Mouse (Mus musculus) heart, embryonic 11.5 days (tissue): Measurements from ENCODE around the gene Piga. TPM values are rescaled to one million over a fixed set of nuclear protein-coding genes. Genes with fewer than 3 reads are reported as not detected.

ENCODE experiments used
- ATAC-seq: fragments of 200-750 bp; cut with Nextera tagmentation; replicated peaks from 2 replicates; pipeline ENCODE4 v1.8.0; 2017; ENCODE audit warnings: moderate library complexity; ENCODE audit not compliant: insufficient number of reproducible peaks, low FRiP score, low TSS enrichment
- H3K27ac ChIP-seq: fragments of 300-500 bp; sonication (generic); 2 replicates; pipeline ENCODE4 v1.5.1; 2014; ENCODE audit warnings: mild to moderate bottlenecking, low read depth, low read length
- H3K27me3 ChIP-seq: fragments of 300-500 bp; sonication (generic); 2 replicates; pipeline ENCODE4 v1.6.1; 2014; ENCODE audit warnings: mild to moderate bottlenecking, low read length, mixed read lengths; ENCODE audit not compliant: control insufficient read depth, insufficient read depth
- H3K36me3 ChIP-seq: fragments of 300-500 bp; sonication (generic); 2 replicates; pipeline ENCODE4 v1.6.1; 2014; ENCODE audit warnings: mild to moderate bottlenecking, low read length, moderate library complexity, mixed read lengths; ENCODE audit not compliant: control insufficient read depth, insufficient read depth
- H3K4me1 ChIP-seq: fragments of 300-500 bp; sonication (generic); 2 replicates; pipeline ENCODE4 v1.6.1; 2014; ENCODE audit warnings: low read length; ENCODE audit not compliant: control insufficient read depth, insufficient read depth
- H3K4me2 ChIP-seq: fragments of 300-500 bp; sonication (generic); 2 replicates; pipeline ENCODE4 v1.6.1; 2014; ENCODE audit warnings: mild to moderate bottlenecking, moderate library complexity
- H3K4me3 ChIP-seq: fragments of 300-500 bp; sonication (generic); 2 replicates; pipeline ENCODE4 v1.5.1; 2014; ENCODE audit warnings: low read depth, low read length
- H3K9ac ChIP-seq: fragments of 300-500 bp; sonication (generic); 2 replicates; pipeline ENCODE4 v1.6.1; 2014; ENCODE audit warnings: mild to moderate bottlenecking, low read depth, low read length, moderate library complexity
- H3K9me3 ChIP-seq: fragments of 300-500 bp; sonication (generic); replicated peaks from 2 replicates; pipeline ENCODE4 v1.6.1; 2016; ENCODE audit warnings: low read length; ENCODE audit not compliant: control insufficient read depth
- WGBS: fragments of 180-500 bp; shearing (Covaris S2); extraction: QIAGEN DNeasy Blood & Tissue Kit; methylation state at CpG from one replicate; pipeline ENCODE4 v1.1.7; 2014; ENCODE audit not compliant: insufficient replicate concordance; 5-methylcytosine and 5-hydroxymethylcytosine counted together
- polyA plus RNA-seq: library from polyadenylated mRNA; unstranded; fragments of >200 nt; fragmentation: Nextera tagmentation; extraction: Ambion mirVana; gene quantifications from 2 replicates; pipeline ENCODE4 v1.2.1, GENCODE M21; 2014

Piga gene
- polyA plus RNA-seq, 1 experiment from 2014 or later = 10.0 TPM

GRCm38 (mm10) chrX:164424821-164425220 is 5.2 kb downstream of the Piga start:
- Histone ChIP-seq H3K27ac (no peak overlapping the region), H3K27me3 (no peaks in the 10 kb centered on the region), H3K36me3 (no peaks in the 10 kb centered on the region), H3K9ac (no peak overlapping the region), H3K4me2 (no peak overlapping the region), H3K9me3 (no peaks in the 10 kb centered on the region), H3K4me1 (no peaks in the 10 kb centered on the region), H3K4me3 (no peak overlapping the region)
- ATAC-seq = no peak
- 81% methylated on average over 1 of the region's 1 CpGs for WGBS

GRCm38 (mm10) chrX:164427295-164427694 is 7.7 kb downstream of the Piga start:
- 97% methylated on average over 4 of the region's 4 CpGs for WGBS
- H3K4me3 ChIP-seq = no peak overlapping the region
- H3K27me3 ChIP-seq = no peaks in the 10 kb centered on the region
- H3K27ac ChIP-seq = no peak overlapping the region
- H3K9me3 ChIP-seq = no peaks in the 10 kb centered on the region
- no peak overlapping the region for H3K4me2 ChIP-seq
- H3K9ac ChIP-seq = no peak overlapping the region
- no peak for ATAC-seq
- H3K4me1 ChIP-seq = no peaks in the 10 kb centered on the region
- no peaks in the 10 kb centered on the region; the same call in 1 of the 2 replicates for H3K36me3 ChIP-seq

- no peak overlapping the region for H3K4me3 ChIP-seq
- H3K36me3 ChIP-seq = no peaks in the 10 kb centered on the region; the same call in 1 of the 2 replicates
- H3K27me3 ChIP-seq = no peaks in the 10 kb centered on the region
- no peak overlapping the region for H3K27ac ChIP-seq
- H3K9ac ChIP-seq = no peak overlapping the region
- WGBS = 80% methylated on average over 2 of the region's 2 CpGs
- H3K9me3 ChIP-seq = no peaks in the 10 kb centered on the region
- no peak for ATAC-seq
- no peaks in the 10 kb centered on the region for H3K4me1 ChIP-seq
- H3K4me2 ChIP-seq = no peak overlapping the region
These were observed 8.6 kb downstream of the Piga start for GRCm38 (mm10) chrX:164428224-164428623.

GRCm38 (mm10) chrX:164430621-164431020 is 11.0 kb downstream of the Piga start:
- WGBS = 89% methylated on average over 6 of the region's 6 CpGs
- Histone ChIP-seq H3K4me3 (no peak overlapping the region), H3K27ac (no peak overlapping the region), H3K9ac (no peak overlapping the region), H3K4me2 (no peak overlapping the region), H3K9me3 (no peaks in the 10 kb centered on the region), H3K36me3 (no peaks in the 10 kb centered on the region; the same call in 1 of the 2 replicates), H3K4me1 (no peaks in the 10 kb centered on the region), H3K27me3 (no peaks in the 10 kb centered on the region)
- no peak for ATAC-seq

GRCm38 (mm10) chrX:164431133-164431532 is 11.5 kb downstream of the Piga start:
- Histone ChIP-seq H3K4me1 (no peaks in the 10 kb centered on the region), H3K27me3 (no peaks in the 10 kb centered on the region), H3K36me3 (no peaks in the 10 kb centered on the region; the same call in 1 of the 2 replicates), H3K4me3 (no peak overlapping the region), H3K4me2 (no peak overlapping the region), H3K9me3 (no peaks in the 10 kb centered on the region), H3K27ac (no peak overlapping the region), H3K9ac (no peak overlapping the region)
- ATAC-seq = no peak
- 84% methylated on average over 2 of the region's 2 CpGs for WGBS

GRCm38 (mm10) chrX:164431541-164431940 is 12.0 kb downstream of the Piga start:
- H3K9me3 ChIP-seq = no peaks in the 10 kb centered on the region
- H3K9ac ChIP-seq = no peak overlapping the region
- H3K4me2 ChIP-seq = no peak overlapping the region
- no peaks in the 10 kb centered on the region; the same call in 1 of the 2 replicates for H3K36me3 ChIP-seq
- H3K4me3 ChIP-seq = no peak overlapping the region
- H3K4me1 ChIP-seq = no peaks in the 10 kb centered on the region
- WGBS = 86% methylated on average over 6 of the region's 6 CpGs
- H3K27ac ChIP-seq = no peak overlapping the region
- no peaks in the 10 kb centered on the region for H3K27me3 ChIP-seq
- no peak for ATAC-seq

- Histone ChIP-seq H3K9me3 (no peaks in the 10 kb centered on the region), H3K4me2 (no peak overlapping the region), H3K9ac (no peak overlapping the region), H3K4me1 (no peaks in the 10 kb centered on the region), H3K4me3 (no peak overlapping the region), H3K36me3 (no peaks in the 10 kb centered on the region; the same call in 1 of the 2 replicates), H3K27ac (no peak overlapping the region), H3K27me3 (no peaks in the 10 kb centered on the region)
- no peak for ATAC-seq
- WGBS = 94% methylated on average over 9 of the region's 9 CpGs
These were observed 13.1 kb downstream of the Piga start for GRCm38 (mm10) chrX:164432682-164433081.

GRCm38 (mm10) chrX:164436709-164437108 is 17.1 kb downstream of the Piga start, which contains the start of gene Asb11:
TSS of gene Asb11 (plus strand) at chrX:164436994.
- no peaks in the 10 kb centered on the region for H3K9me3 ChIP-seq
- WGBS = 61% methylated on average over 8 of the region's 8 CpGs
- H3K27ac ChIP-seq = no peak within 1 kb of the TSS
- H3K9ac ChIP-seq = no peak within 1 kb of the TSS
- no peak within 1 kb of the TSS for H3K4me3 ChIP-seq
- H3K27me3 ChIP-seq = no peaks in the 10 kb centered on the region
- no peaks in the 10 kb centered on the region for H3K4me1 ChIP-seq
- H3K4me2 ChIP-seq = no peak within 1 kb of the TSS
- no peak for ATAC-seq
- H3K36me3 ChIP-seq = no peaks in the 10 kb centered on the region

GRCm38 (mm10) chrX:164439462-164439861 is 19.9 kb downstream of the Piga start:
- WGBS = 76% methylated on average over 7 of the region's 7 CpGs
- H3K36me3 ChIP-seq = no peaks in the 10 kb centered on the region
- H3K27me3 ChIP-seq = no peaks in the 10 kb centered on the region
- H3K4me1 ChIP-seq = no peaks in the 10 kb centered on the region
- no peaks in the 10 kb centered on the region for H3K9me3 ChIP-seq
- no peak overlapping the region for H3K4me2 ChIP-seq
- no peak overlapping the region for H3K4me3 ChIP-seq
- H3K9ac ChIP-seq = no peak overlapping the region
- no peak overlapping the region for H3K27ac ChIP-seq
- ATAC-seq = no peak
